ENCODE assay signal across 9 mouse cellular contexts in the genomic region with DNA sequence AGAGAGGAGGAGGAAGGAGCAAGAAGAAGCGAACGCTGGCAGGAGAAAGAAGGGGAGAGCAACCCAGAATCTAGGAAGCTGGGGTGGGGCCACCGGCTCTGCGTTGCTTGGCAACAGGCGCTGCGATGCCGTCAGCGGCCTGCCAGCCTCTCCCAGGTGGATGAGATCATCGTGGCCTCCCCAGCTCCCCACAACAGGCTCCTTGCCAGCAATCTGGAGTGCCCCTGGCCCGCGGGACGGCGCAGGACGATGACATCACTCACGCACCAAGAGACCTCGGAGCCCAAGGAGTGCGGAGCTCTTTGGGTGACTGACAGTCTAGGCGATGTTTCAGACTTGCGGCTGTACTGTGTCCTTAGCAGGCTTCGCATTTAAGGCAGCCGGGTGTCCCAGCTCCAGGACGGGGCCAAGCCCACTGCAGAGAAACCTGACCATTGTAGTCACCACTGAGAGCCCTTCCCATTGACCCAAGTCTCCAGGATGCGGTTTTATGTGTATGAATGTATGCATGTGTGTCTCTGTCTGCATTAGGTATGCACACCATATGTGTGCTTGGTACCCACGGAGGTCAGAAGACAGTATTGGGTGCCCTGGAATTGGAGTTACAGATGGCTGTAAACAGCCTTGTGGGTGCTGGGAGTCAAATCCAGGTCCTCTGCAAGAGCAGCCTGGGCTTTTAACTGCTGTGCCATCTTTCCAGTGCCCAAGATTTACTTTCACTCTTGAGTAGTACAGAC. TPM values are rescaled to one million over a fixed set of nuclear protein-coding genes. Genes with fewer than 3 reads are reported as not detected.
DNase-seq lines count a peak whose midpoint lies in the region; ATAC-seq and TF ChIP-seq lines count a peak whose summit lies in the region.
"Had no signal": no experiment of that assay in that cellular context is flagged by ENCODE, and none has a peak within 500 bp of the region (broad histone marks: within the 10 kb centered on the region; RNA-seq: fewer than 3 reads in every experiment).

No protein-coding gene starts in this region.

- TF ChIP-seq CTCF in embryonic fibroblast, embryonic 13.5 days (IDR thresholded peaks at IDR 0.05; ENCODE audit: borderline replicate concordance, insufficient read depth, low read length), result no peak

- peak overlapping the region; percentile 73 for H3K4me2 ChIP-seq in heart, embryonic 11.5 days
- peak overlapping the region; percentile 58 for H3K4me2 ChIP-seq in kidney, embryonic 14.5 days (replicated peaks; ENCODE audit: low read depth, low read length)
- peak overlapping the region; percentile 61 for H3K4me2 ChIP-seq in limb, embryonic 14.5 days (replicated peaks; ENCODE audit: low read depth, low read length, severe bottlenecking)
- peak overlapping the region; percentile 38 for H3K4me2 ChIP-seq in neural tube, embryonic 11.5 days (ENCODE audit: low read depth)

- 0 out of 2 replicates have a peak, but pooled peaks have one; percentile 70 for ATAC-seq in heart, embryonic 11.5 days (replicated peaks; ENCODE audit: insufficient number of reproducible peaks, low FRiP score, low TSS enrichment)
- peak; percentile 69 for ATAC-seq in kidney, embryonic 14.5 days (ENCODE audit: low FRiP score, low TSS enrichment)
- ATAC-seq in limb, embryonic 14.5 days (ENCODE audit: low FRiP score, low read depth), result peak; percentile 69
- ATAC-seq in neural tube, embryonic 11.5 days (ENCODE audit: insufficient read depth, low FRiP score, low TSS enrichment), result peak; percentile 81; the same call in 1 of the 2 replicates

- H3K4me1 ChIP-seq in embryonic fibroblast, embryonic 13.5 days (ENCODE audit: control insufficient read depth, insufficient read depth, low read length), result 0 out of 2 replicates have a peak, but pooled peaks cover 3% of the 10 kb centered on the region
- peaks cover 3% of the 10 kb centered on the region; the same call in 1 of the 2 replicates for H3K4me1 ChIP-seq in heart, embryonic 11.5 days (ENCODE audit: control insufficient read depth, insufficient read depth, low read length)
- H3K4me1 ChIP-seq in kidney, embryonic 14.5 days (ENCODE audit: control insufficient read depth, insufficient read depth, low read length), result peaks cover 8% of the 10 kb centered on the region; the same call in 1 of the 2 replicates
- peaks cover 13% of the 10 kb centered on the region for H3K4me1 ChIP-seq in limb, embryonic 14.5 days (ENCODE audit: control insufficient read depth, insufficient read depth, low read length)
- H3K4me1 ChIP-seq in neural tube, embryonic 11.5 days (ENCODE audit: control insufficient read depth, insufficient read depth, low read length), result peaks cover 11% of the 10 kb centered on the region; the same call in 1 of the 2 replicates

- no peaks in the 10 kb centered on the region for H3K27me3 ChIP-seq in heart, embryonic 11.5 days (ENCODE audit: control insufficient read depth, insufficient read depth, low read length)
- H3K27me3 ChIP-seq in kidney, embryonic 14.5 days (ENCODE audit: control insufficient read depth, insufficient read depth, low read length), result no peaks in the 10 kb centered on the region; the same call in 1 of the 2 replicates
- H3K27me3 ChIP-seq in limb, embryonic 14.5 days (ENCODE audit: control insufficient read depth, insufficient read depth, low read length), result no peaks in the 10 kb centered on the region
- no peaks in the 10 kb centered on the region for H3K27me3 ChIP-seq in neural tube, embryonic 11.5 days (ENCODE audit: control insufficient read depth, insufficient read depth, low read length)

- peak overlapping the region; percentile 53 for H3K9ac ChIP-seq in heart, embryonic 11.5 days (ENCODE audit: low read depth, low read length)
- H3K9ac ChIP-seq in kidney, embryonic 14.5 days (ENCODE audit: low read depth, low read length), result peak overlapping the region; percentile 32; the same call in 1 of the 2 replicates
- H3K9ac ChIP-seq in limb, embryonic 14.5 days (ENCODE audit: low read depth, low read length, severe bottlenecking), result peak overlapping the region; percentile 8; the same call in 1 of the 2 replicates
- peak overlapping the region; percentile 37 for H3K9ac ChIP-seq in neural tube, embryonic 11.5 days (ENCODE audit: low read length)

- H3K4me3 ChIP-seq in embryonic fibroblast, embryonic 13.5 days (ENCODE audit: insufficient read depth, low read length), result peak overlapping the region; percentile 14
- peak overlapping the region; percentile 40 for H3K4me3 ChIP-seq in heart, embryonic 11.5 days (ENCODE audit: low read depth, low read length)
- peak overlapping the region; percentile 29 for H3K4me3 ChIP-seq in kidney, embryonic 14.5 days (ENCODE audit: low read length)
- H3K4me3 ChIP-seq in limb, embryonic 14.5 days (replicated peaks; ENCODE audit: low read length), result peak overlapping the region; percentile 31
- H3K4me3 ChIP-seq in neural tube, embryonic 11.5 days (ENCODE audit: low read depth, low read length), result peak overlapping the region; percentile 20

- H3K27ac ChIP-seq in embryonic fibroblast, embryonic 13.5 days (ENCODE audit: insufficient read depth, low read length), result no peak overlapping the region
- H3K27ac ChIP-seq in heart, embryonic 11.5 days (ENCODE audit: low read depth, low read length), result no peak overlapping the region
- H3K27ac ChIP-seq in kidney, embryonic 14.5 days (ENCODE audit: low read depth, low read length), result no peak overlapping the region
- no peak overlapping the region for H3K27ac ChIP-seq in limb, embryonic 14.5 days (replicated peaks; ENCODE audit: low read depth, low read length)
- no peak overlapping the region for H3K27ac ChIP-seq in neural tube, embryonic 11.5 days (ENCODE audit: low read depth, low read length)

- no peak for TF ChIP-seq POLR2A in embryonic fibroblast, embryonic 13.5 days (IDR thresholded peaks at IDR 0.05; ENCODE audit: low read depth, low read length)
- TF ChIP-seq POLR2A in limb, embryonic 14.5 days (IDR thresholded peaks at IDR 0.05; ENCODE audit: borderline replicate concordance, extremely low read depth, insufficient read depth, insufficient read length), result no peak

- no peaks in the 10 kb centered on the region for H3K9me3 ChIP-seq in heart, embryonic 11.5 days (replicated peaks; ENCODE audit: control insufficient read depth, low read length)
- no peaks in the 10 kb centered on the region for H3K9me3 ChIP-seq in kidney, embryonic 14.5 days (ENCODE audit: control insufficient read depth, low read length)
- no peaks in the 10 kb centered on the region for H3K9me3 ChIP-seq in limb, embryonic 14.5 days (ENCODE audit: control insufficient read depth, low read length)
- no peaks in the 10 kb centered on the region for H3K9me3 ChIP-seq in neural tube, embryonic 11.5 days (ENCODE audit: control insufficient read depth, low read length)
- H3K9me3 ChIP-seq: G1E had no signal

- 9% methylated on average over 24 of the region's 24 CpGs for WGBS in heart, embryonic 11.5 days (ENCODE audit: insufficient replicate concordance)
- WGBS in kidney, embryonic 14.5 days, result 7% methylated on average over 24 of the region's 24 CpGs
- WGBS in limb, embryonic 14.5 days, result 7% methylated on average over 23 of the region's 24 CpGs
- WGBS in neural tube, embryonic 11.5 days, result 9% methylated on average over 24 of the region's 24 CpGs

- no peaks in the 10 kb centered on the region for H3K36me3 ChIP-seq in heart, embryonic 11.5 days (ENCODE audit: control insufficient read depth, insufficient read depth, low read length)
- no peaks in the 10 kb centered on the region for H3K36me3 ChIP-seq in kidney, embryonic 14.5 days (ENCODE audit: control insufficient read depth, insufficient read depth, low read length)
- H3K36me3 ChIP-seq in limb, embryonic 14.5 days (ENCODE audit: control insufficient read depth, insufficient read depth, low read length), result no peaks in the 10 kb centered on the region
- H3K36me3 ChIP-seq in neural tube, embryonic 11.5 days (ENCODE audit: control insufficient read depth, insufficient read depth, low read length), result no peaks in the 10 kb centered on the region
- H3K36me3 ChIP-seq: G1E had no signal

- peak; percentile 9 for DNase-seq in thymus, postnatal 25 days
- no peak for DNase-seq in thymus, adult 18-20 months
- DNase-seq in limb, embryonic 14.5 days (ENCODE audit: low spot score), result peak; percentile 75
- DNase-seq in neural tube, embryonic 11.5 days (ENCODE audit: low spot score), result peak; percentile 77
- DNase-seq in urinary bladder, postnatal 10 days (ENCODE audit: low spot score), result peak; percentile 28

RNA-seq across cellular contexts. Expression of a gene that starts 30.3 kb away (rescaled TPM):
- 2.9 and 5.1 TPM in 2 replicates for polyA plus RNA-seq in embryonic fibroblast, embryonic 13.5 days (2011; ENCODE audit: insufficient read length, low read depth, missing spikeins)
- 2.2 and 2.4 TPM in 2 replicates for polyA plus RNA-seq in heart, embryonic 11.5 days (2014; fragmentation: Nextera tagmentation; extraction: Ambion mirVana)
- 3.2 and 4.2 TPM in 2 replicates for polyA plus RNA-seq in kidney, embryonic 14.5 days (2014; fragmentation: Nextera tagmentation; extraction: Ambion mirVana)
- 31.4 and 41.2 TPM in 2 replicates for polyA plus RNA-seq in limb, embryonic 14.5 days (2012; rRNA removed)
- polyA plus RNA-seq in limb, embryonic 14.5 days (2014; fragmentation: Nextera tagmentation; extraction: Ambion mirVana), result 3.1 and 3.7 TPM in 2 replicates
- polyA plus RNA-seq in neural tube, embryonic 11.5 days (2014; fragmentation: Nextera tagmentation; extraction: Ambion mirVana), result 4.3 and 7.4 TPM in 2 replicates

RNA-seq across cellular contexts. Expression of a gene that starts 30.4 kb away (rescaled TPM):
- 8.9 and 11.7 TPM in 2 replicates for polyA plus RNA-seq in embryonic fibroblast, embryonic 13.5 days (2011; ENCODE audit: insufficient read length, low read depth, missing spikeins)
- 5.9 and 7.6 TPM in 2 replicates for polyA plus RNA-seq in heart, embryonic 11.5 days (2014; fragmentation: Nextera tagmentation; extraction: Ambion mirVana)
- polyA plus RNA-seq in kidney, embryonic 14.5 days (2014; fragmentation: Nextera tagmentation; extraction: Ambion mirVana), result 8.4 and 10.9 TPM in 2 replicates
- 13.8 and 16.8 TPM in 2 replicates for polyA plus RNA-seq in limb, embryonic 14.5 days (2012; rRNA removed)
- 10.4 and 11.4 TPM in 2 replicates for polyA plus RNA-seq in limb, embryonic 14.5 days (2014; fragmentation: Nextera tagmentation; extraction: Ambion mirVana)
- 12.8 and 14.8 TPM in 2 replicates for polyA plus RNA-seq in neural tube, embryonic 11.5 days (2014; fragmentation: Nextera tagmentation; extraction: Ambion mirVana)

RNA-seq across cellular contexts. Expression of a gene that starts 50.1 kb away (rescaled TPM):
- polyA plus RNA-seq in embryonic fibroblast, embryonic 13.5 days (2011; ENCODE audit: insufficient read length, low read depth, missing spikeins), result not detected in 2 replicates
- not detected in 2 replicates for polyA plus RNA-seq in heart, embryonic 11.5 days (2014; fragmentation: Nextera tagmentation; extraction: Ambion mirVana)
- polyA plus RNA-seq in kidney, embryonic 14.5 days (2014; fragmentation: Nextera tagmentation; extraction: Ambion mirVana), result 0.03 and 0.04 TPM in 2 replicates
- 0.11 and 0.18 TPM in 2 replicates for polyA plus RNA-seq in limb, embryonic 14.5 days (2012; rRNA removed)
- 0.06 and 0.11 TPM in 2 replicates for polyA plus RNA-seq in limb, embryonic 14.5 days (2014; fragmentation: Nextera tagmentation; extraction: Ambion mirVana)
- 1.0 and 1.1 TPM in 2 replicates for polyA plus RNA-seq in neural tube, embryonic 11.5 days (2014; fragmentation: Nextera tagmentation; extraction: Ambion mirVana)
- polyA plus RNA-seq: G1E had no signal

RNA-seq across cellular contexts. Expression of a gene that starts 59.3 kb away (rescaled TPM):
- polyA plus RNA-seq in embryonic fibroblast, embryonic 13.5 days (2011; ENCODE audit: insufficient read length, low read depth, missing spikeins), result 48.1 and 49.1 TPM in 2 replicates
- 16.8 and 18.6 TPM in 2 replicates for polyA plus RNA-seq in heart, embryonic 11.5 days (2014; fragmentation: Nextera tagmentation; extraction: Ambion mirVana)
- polyA plus RNA-seq in kidney, embryonic 14.5 days (2014; fragmentation: Nextera tagmentation; extraction: Ambion mirVana), result 22.8 and 28.6 TPM in 2 replicates
- polyA plus RNA-seq in limb, embryonic 14.5 days (2012; rRNA removed), result 55.2 and 65.3 TPM in 2 replicates
- polyA plus RNA-seq in limb, embryonic 14.5 days (2014; fragmentation: Nextera tagmentation; extraction: Ambion mirVana), result 27.9 and 30.4 TPM in 2 replicates
- polyA plus RNA-seq in neural tube, embryonic 11.5 days (2014; fragmentation: Nextera tagmentation; extraction: Ambion mirVana), result 26.9 and 28.4 TPM in 2 replicates

Comparison
In these comparisons a context has a peak if more than half of its experiments do, and no peak if none do; other contexts are left out.
1. DNase-seq: peak in thymus, postnatal 25 days (single experiment), limb, embryonic 14.5 days (single experiment), neural tube, embryonic 11.5 days (single experiment) and urinary bladder, postnatal 10 days (single experiment); none in thymus, adult 18-20 months (0 of 2).
2. Peak in every context shown above with its lines, with median percentiles within 50 percentile points of each other: H3K4me3 ChIP-seq, ATAC-seq, H3K4me2 ChIP-seq and H3K9ac ChIP-seq.